ENCODE assay signal across 31 mouse cellular contexts in genomic region chr17:44663208-44663607, GRCm38 (mm10).
A peak's percentile ranks its signal among the peaks of the same experiment; 100 is the strongest.
DNase-seq lines count a peak whose midpoint lies in the region; ATAC-seq and TF ChIP-seq lines count a peak whose summit lies in the region.
"Had no signal": no experiment of that assay in that cellular context is flagged by ENCODE, and none has a peak within 500 bp of the region (broad histone marks: within the 10 kb centered on the region; RNA-seq: fewer than 3 reads in every experiment).

No protein-coding gene starts in this region.

- no peak overlapping the region for H3K9ac ChIP-seq in lung, postnatal 0 days (replicated peaks; ENCODE audit: low read depth)
- H3K9ac ChIP-seq: embryonic facial prominence, embryonic 13.5 days; forebrain, embryonic 15.5 days; heart, embryonic 15.5 days; hindbrain, embryonic 12.5 days; limb, embryonic 12.5 days; liver, embryonic 15.5 days; neural tube, embryonic 15.5 days had no signal

- no peak overlapping the region for H3K27ac ChIP-seq in lung, postnatal 0 days (ENCODE audit: low read length)
- 0 out of 2 replicates have a peak overlapping the region, but pooled peaks have one; percentile 14 for H3K27ac ChIP-seq in small intestine, adult 2 months (ENCODE audit: insufficient read depth, low read depth, low read length)
- H3K27ac ChIP-seq: embryonic facial prominence, embryonic 13.5 days; forebrain, embryonic 10.5 days; forebrain, embryonic 15.5 days; heart, embryonic 10.5 days; heart, embryonic 15.5 days; hindbrain, embryonic 12.5 days; hindbrain, postnatal 0 days; limb, embryonic 12.5 days; liver, embryonic 15.5 days; neural tube, embryonic 15.5 days had no signal

- peak; percentile 14 for DNase-seq in lung, postnatal 0 days (ENCODE audit: low spot score)
- no peak for DNase-seq in lung, postnatal 10 days
- peak; percentile 88 for DNase-seq in adipocyte (ENCODE audit: low spot score)
- no peak for DNase-seq in ovary, postnatal 36 days (ENCODE audit: low spot score)
- no peak for DNase-seq in cerebellum, postnatal 36 days
- DNase-seq: adrenal gland, adult 2 months; adrenal gland, postnatal 36 days; B cell, adult 2 months; cerebellum, adult 11 months; cerebellum, adult 9-10 months; kidney, adult 9 months; kidney, postnatal 10 days; layer of hippocampus, adult 9-11 months; midbrain, embryonic 14.5 days; right cerebral cortex, postnatal 25 days; spleen, adult 18-20 months; thymus, adult 2 months; thymus, postnatal 36 days had no signal

- no peaks in the 10 kb centered on the region for H3K27me3 ChIP-seq in lung, postnatal 0 days (replicated peaks; ENCODE audit: insufficient read depth, low read length)
- H3K27me3 ChIP-seq in small intestine, adult 2 months (ENCODE audit: control insufficient read depth, insufficient read depth, low read length) = no peaks in the 10 kb centered on the region
- H3K27me3 ChIP-seq: embryonic facial prominence, embryonic 13.5 days; heart, embryonic 15.5 days; hindbrain, embryonic 12.5 days; limb, embryonic 12.5 days; liver, embryonic 15.5 days; neural tube, embryonic 15.5 days had no signal

- no peak for TF ChIP-seq POLR2A in small intestine, adult 2 months (IDR thresholded peaks at IDR 0.05; ENCODE audit: low read depth, low read length)

- H3K4me3 ChIP-seq in lung, postnatal 0 days (ENCODE audit: low read depth, low read length) = no peak overlapping the region
- H3K4me3 ChIP-seq in small intestine, adult 2 months (ENCODE audit: low read depth, low read length) = no peak overlapping the region
- H3K4me3 ChIP-seq: embryonic facial prominence, embryonic 13.5 days; forebrain, embryonic 10.5 days; forebrain, embryonic 15.5 days; heart, embryonic 10.5 days; heart, embryonic 15.5 days; hindbrain, embryonic 12.5 days; limb, embryonic 12.5 days; liver, embryonic 15.5 days; neural tube, embryonic 15.5 days had no signal

- no peak for TF ChIP-seq EP300 in lung, postnatal 0 days (IDR thresholded peaks at IDR 0.05)

- no peaks in the 10 kb centered on the region for H3K9me3 ChIP-seq in lung, postnatal 0 days (ENCODE audit: low read length)
- H3K9me3 ChIP-seq: embryonic facial prominence, embryonic 13.5 days; forebrain, embryonic 10.5 days; forebrain, embryonic 15.5 days; heart, embryonic 10.5 days; heart, embryonic 15.5 days; hindbrain, embryonic 12.5 days; limb, embryonic 12.5 days; liver, embryonic 15.5 days; neural tube, embryonic 15.5 days had no signal

- ATAC-seq in lung, postnatal 0 days = no peak
- peak; percentile 70 for ATAC-seq in granulocyte monocyte progenitor cell, adult 5-6 weeks (replicated peaks; ENCODE audit: poor library complexity, severe bottlenecking)
- ATAC-seq: forebrain, embryonic 15.5 days; hindbrain, postnatal 0 days; intestine, postnatal 0 days had no signal

- H3K36me3 ChIP-seq in lung, postnatal 0 days (ENCODE audit: insufficient read depth, low read length) = no peaks in the 10 kb centered on the region
- no peaks in the 10 kb centered on the region for H3K36me3 ChIP-seq in small intestine, adult 2 months (ENCODE audit: control insufficient read depth, insufficient read depth, low read length)
- H3K36me3 ChIP-seq: embryonic facial prominence, embryonic 13.5 days; forebrain, embryonic 10.5 days; forebrain, embryonic 15.5 days; heart, embryonic 10.5 days; heart, embryonic 15.5 days; hindbrain, embryonic 12.5 days; limb, embryonic 12.5 days; liver, embryonic 15.5 days; neural tube, embryonic 15.5 days had no signal

- 56% methylated on average over 1 of the region's 1 CpGs for WGBS in lung, postnatal 0 days
- 81% methylated on average over 1 of the region's 1 CpGs for WGBS in small intestine, adult 2 months

- no peak overlapping the region for H3K4me2 ChIP-seq in lung, postnatal 0 days (replicated peaks; ENCODE audit: low read depth, low read length)
- H3K4me2 ChIP-seq: embryonic facial prominence, embryonic 13.5 days; forebrain, embryonic 15.5 days; heart, embryonic 15.5 days; hindbrain, embryonic 12.5 days; limb, embryonic 12.5 days; liver, embryonic 15.5 days; neural tube, embryonic 15.5 days had no signal

- TF ChIP-seq CTCF in lung, postnatal 0 days (IDR thresholded peaks at IDR 0.05) = no peak
- TF ChIP-seq CTCF in small intestine, adult 2 months (IDR thresholded peaks at IDR 0.05; ENCODE audit: extremely low read depth, insufficient read length, insufficient replicate concordance, low read depth, low read length) = no peak

- no peaks in the 10 kb centered on the region for H3K4me1 ChIP-seq in lung, postnatal 0 days (ENCODE audit: insufficient read depth, low read depth, low read length)
- no peaks in the 10 kb centered on the region for H3K4me1 ChIP-seq in small intestine, adult 2 months (ENCODE audit: control insufficient read depth, insufficient read depth, insufficient read length, low read length)
- H3K4me1 ChIP-seq: forebrain, embryonic 10.5 days; forebrain, embryonic 15.5 days; heart, embryonic 10.5 days; hindbrain, embryonic 12.5 days; liver, embryonic 15.5 days; neural tube, embryonic 15.5 days had no signal

Comparison
In these comparisons a context has a peak if more than half of its experiments do, and no peak if none do; other contexts are left out.
1. DNase-seq: peak in lung, postnatal 0 days (single experiment) and adipocyte (single experiment); none in lung, postnatal 10 days (single experiment), ovary, postnatal 36 days (single experiment) and cerebellum, postnatal 36 days (0 of 2).